21 mouse cellular contexts compared by ENCODE assay signal in the genomic region with DNA sequence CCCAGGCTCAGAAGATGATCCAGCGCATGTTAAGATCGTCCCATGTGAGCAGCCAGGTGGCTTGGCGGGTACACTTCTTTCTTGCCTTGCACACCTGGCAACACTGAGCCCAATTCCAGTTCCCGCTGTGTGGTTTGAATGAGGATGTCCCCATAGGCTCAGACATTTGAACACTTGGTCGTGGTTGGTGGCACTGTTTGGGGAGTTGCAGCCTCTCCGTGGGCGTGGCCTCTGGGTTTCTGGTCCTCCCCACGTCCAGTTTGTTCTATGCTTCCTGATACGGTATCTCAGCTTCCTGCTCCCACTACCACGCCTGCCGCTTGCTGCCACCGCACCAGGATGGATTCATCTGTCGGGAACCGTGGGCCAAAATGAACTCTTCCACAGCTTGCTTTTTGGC. TPM values are rescaled to one million over a fixed set of nuclear protein-coding genes. Genes with fewer than 3 reads are reported as not detected.
DNase-seq lines count a peak whose midpoint lies in the region; ATAC-seq and TF ChIP-seq lines count a peak whose summit lies in the region.
"Had no signal": no experiment of that assay in that cellular context is flagged by ENCODE, and none has a peak within 500 bp of the region (broad histone marks: within the 10 kb centered on the region; RNA-seq: fewer than 3 reads in every experiment).

No protein-coding gene starts in this region.

- 74% methylated on average over 14 of the region's 14 CpGs for WGBS in heart, embryonic 13.5 days
- 67% methylated on average over 14 of the region's 14 CpGs for WGBS in liver, embryonic 11.5 days
- 57% methylated on average over 14 of the region's 14 CpGs for WGBS in liver, postnatal 0 days (ENCODE audit: insufficient replicate concordance)

- H3K4me2 ChIP-seq in heart, embryonic 13.5 days: peak overlapping the region; percentile 91
- H3K4me2 ChIP-seq in liver, embryonic 11.5 days: peak overlapping the region; percentile 91
- H3K4me2 ChIP-seq in liver, postnatal 0 days (ENCODE audit: low read depth, low read length): peak overlapping the region; percentile 82
- H3K4me2 ChIP-seq: forebrain, embryonic 12.5 days; hindbrain, embryonic 13.5 days; limb, embryonic 15.5 days; neural tube, embryonic 15.5 days had no signal

- H3K36me3 ChIP-seq in heart, embryonic 13.5 days: peaks cover 25% of the 10 kb centered on the region
- H3K36me3 ChIP-seq in liver, embryonic 11.5 days (ENCODE audit: control insufficient read depth, insufficient read depth, low read length): peaks cover 7% of the 10 kb centered on the region; the same call in 1 of the 2 replicates
- H3K36me3 ChIP-seq in liver, postnatal 0 days (replicated peaks; ENCODE audit: insufficient read depth, low read length): peaks cover 39% of the 10 kb centered on the region
- H3K36me3 ChIP-seq: hindbrain, embryonic 13.5 days; neural tube, embryonic 15.5 days had no signal

- no peak for ATAC-seq in heart, embryonic 13.5 days (ENCODE audit: extremely low read depth, insufficient number of reproducible peaks, low FRiP score, low TSS enrichment)
- ATAC-seq in liver, embryonic 11.5 days (replicated peaks; ENCODE audit: low FRiP score): no peak
- no peak for ATAC-seq in liver, postnatal 0 days
- ATAC-seq: lung, postnatal 0 days had no signal

- peak overlapping the region; percentile 77 for H3K4me3 ChIP-seq in heart, embryonic 13.5 days
- H3K4me3 ChIP-seq in liver, embryonic 11.5 days (ENCODE audit: low read depth, low read length): peak overlapping the region; percentile 7; the same call in 1 of the 2 replicates
- H3K4me3 ChIP-seq in liver, postnatal 0 days (ENCODE audit: low read depth, low read length): 0 out of 2 replicates have a peak overlapping the region, but pooled peaks have one; percentile 98
- H3K4me3 ChIP-seq: forebrain, embryonic 12.5 days; hindbrain, embryonic 13.5 days; limb, embryonic 15.5 days; midbrain, embryonic 12.5 days; neural tube, embryonic 15.5 days had no signal

- 0 out of 2 replicates have a peak overlapping the region, but pooled peaks have one; percentile 69 for H3K27ac ChIP-seq in heart, embryonic 13.5 days (replicated peaks)
- 0 out of 2 replicates have a peak overlapping the region, but pooled peaks have one; percentile 38 for H3K27ac ChIP-seq in liver, embryonic 11.5 days (ENCODE audit: low read depth, low read length)
- H3K27ac ChIP-seq in liver, postnatal 0 days (ENCODE audit: low read depth): peak overlapping the region; percentile 66
- H3K27ac ChIP-seq: forebrain, embryonic 12.5 days; kidney, postnatal 0 days; limb, embryonic 15.5 days had no signal

- TF ChIP-seq EP300 in liver, postnatal 0 days (IDR thresholded peaks at IDR 0.05; ENCODE audit: low read depth): no peak

- TF ChIP-seq CTCF in liver, postnatal 0 days (IDR thresholded peaks at IDR 0.05; ENCODE audit: low read depth): no peak

- H3K4me1 ChIP-seq in heart, embryonic 13.5 days: peaks cover 44% of the 10 kb centered on the region
- peaks cover 53% of the 10 kb centered on the region for H3K4me1 ChIP-seq in liver, embryonic 11.5 days (replicated peaks; ENCODE audit: control insufficient read depth, insufficient read depth, low read length)
- H3K4me1 ChIP-seq in liver, postnatal 0 days (ENCODE audit: insufficient read depth): peaks cover 34% of the 10 kb centered on the region

- no peaks in the 10 kb centered on the region for H3K27me3 ChIP-seq in heart, embryonic 13.5 days (replicated peaks)
- no peaks in the 10 kb centered on the region for H3K27me3 ChIP-seq in liver, embryonic 11.5 days (replicated peaks; ENCODE audit: control insufficient read depth, insufficient read depth, low read length)
- H3K27me3 ChIP-seq in liver, postnatal 0 days (ENCODE audit: insufficient read depth, low read length): no peaks in the 10 kb centered on the region
- H3K27me3 ChIP-seq: hindbrain, embryonic 13.5 days; limb, embryonic 15.5 days; midbrain, embryonic 12.5 days; neural tube, embryonic 15.5 days had no signal

- H3K9ac ChIP-seq in heart, embryonic 13.5 days: no peak overlapping the region
- no peak overlapping the region for H3K9ac ChIP-seq in liver, embryonic 11.5 days (ENCODE audit: low read depth, low read length)
- no peak overlapping the region for H3K9ac ChIP-seq in liver, postnatal 0 days (replicated peaks)
- H3K9ac ChIP-seq: forebrain, embryonic 12.5 days; limb, embryonic 15.5 days; midbrain, embryonic 12.5 days; neural tube, embryonic 15.5 days had no signal

- H3K9me3 ChIP-seq in heart, embryonic 13.5 days: no peaks in the 10 kb centered on the region
- no peaks in the 10 kb centered on the region for H3K9me3 ChIP-seq in liver, embryonic 11.5 days (ENCODE audit: control insufficient read depth, low read length)
- H3K9me3 ChIP-seq in liver, postnatal 0 days (ENCODE audit: low read length): no peaks in the 10 kb centered on the region
- H3K9me3 ChIP-seq: forebrain, embryonic 12.5 days; hindbrain, embryonic 13.5 days; limb, embryonic 15.5 days; midbrain, embryonic 12.5 days; neural tube, embryonic 15.5 days had no signal

- DNase-seq in heart, adult 8-10 months (ENCODE audit: low spot score): no peak
- DNase-seq in ZHBTc4 (ENCODE audit: low read depth, low spot score): peak; percentile 67
- no peak for DNase-seq in liver, embryonic 11.5 days (ENCODE audit: low spot score)
- DNase-seq in liver, postnatal 0 days: peak; percentile 66
- DNase-seq in cerebellum, adult 9-11 months: no peak
- DNase-seq in right cerebral cortex, adult 18-20 months: no peak
- DNase-seq in frontal cortex, postnatal 36 days (ENCODE audit: low spot score in 2 of 2): no peak
- DNase-seq: adrenal gland, postnatal 36 days; cerebellum, adult 11 months; gastrocnemius, postnatal 10 days; heart, adult 11 months; kidney, adult 2 months; left cerebral cortex, postnatal 4 days had no signal

RNA-seq across cellular contexts. Expression of gene Fam210b, which starts 4.4 kb away (rescaled TPM):
- 17.4 and 19.2 TPM in 2 replicates for polyA plus RNA-seq in heart, embryonic 13.5 days (2015; fragmentation: Nextera tagmentation; extraction: Ambion mirVana)
- total RNA-seq in heart, adult 8-10 months (2022): 1 to 10 TPM; 5.0 to 7.1 (median 5.9) TPM
- 56.2 and 63.7 TPM in 2 replicates for polyA plus RNA-seq in liver, embryonic 11.5 days (2014; fragmentation: Nextera tagmentation; extraction: Ambion mirVana)
- polyA plus RNA-seq in liver, postnatal 0 days (2015; fragmentation: Nextera tagmentation; extraction: Ambion mirVana): 67.0 and 81.2 TPM in 2 replicates

RNA-seq across cellular contexts. Expression of gene Aurka, which starts 20.6 kb away (rescaled TPM):
- polyA plus RNA-seq in heart, embryonic 13.5 days (2015; fragmentation: Nextera tagmentation; extraction: Ambion mirVana): 86.6 and 98.3 TPM in 2 replicates
- 1 to 10 TPM in 2 of 4 experiments, under 1 TPM in 2; 0.53 to 1.6 (median 0.83) TPM for total RNA-seq in heart, adult 8-10 months (2022)
- 190 and 215 TPM in 2 replicates for polyA plus RNA-seq in liver, embryonic 11.5 days (2014; fragmentation: Nextera tagmentation; extraction: Ambion mirVana)
- polyA plus RNA-seq in liver, postnatal 0 days (2015; fragmentation: Nextera tagmentation; extraction: Ambion mirVana): 41.4 and 45.4 TPM in 2 replicates

RNA-seq across cellular contexts. Expression of gene Cstf1, which starts 20.7 kb away (rescaled TPM):
- 27.5 and 28.0 TPM in 2 replicates for polyA plus RNA-seq in heart, embryonic 13.5 days (2015; fragmentation: Nextera tagmentation; extraction: Ambion mirVana)
- total RNA-seq in heart, adult 8-10 months (2022): 10 to 100 TPM; 15.6 to 18.9 (median 17.9) TPM
- polyA plus RNA-seq in liver, embryonic 11.5 days (2014; fragmentation: Nextera tagmentation; extraction: Ambion mirVana): 50.5 and 57.8 TPM in 2 replicates
- polyA plus RNA-seq in liver, postnatal 0 days (2015; fragmentation: Nextera tagmentation; extraction: Ambion mirVana): 16.2 and 17.1 TPM in 2 replicates

RNA-seq across cellular contexts. Expression of gene Cass4, which starts 43.8 kb away (rescaled TPM):
- 0.20 and 0.45 TPM in 2 replicates for polyA plus RNA-seq in heart, embryonic 13.5 days (2015; fragmentation: Nextera tagmentation; extraction: Ambion mirVana)
- total RNA-seq in heart, adult 8-10 months (2022): under 1 TPM; 0.09 to 0.53 (median 0.35) TPM
- polyA plus RNA-seq in liver, embryonic 11.5 days (2014; fragmentation: Nextera tagmentation; extraction: Ambion mirVana): 1.1 and 1.5 TPM in 2 replicates
- 0.59 and 0.72 TPM in 2 replicates for polyA plus RNA-seq in liver, postnatal 0 days (2015; fragmentation: Nextera tagmentation; extraction: Ambion mirVana)

Comparison
In these comparisons a context has a peak if more than half of its experiments do, and no peak if none do; other contexts are left out.
1. DNase-seq: peak in ZHBTc4 (single experiment) and liver, postnatal 0 days (single experiment); none in heart, adult 8-10 months (single experiment), liver, embryonic 11.5 days (single experiment), cerebellum, adult 9-11 months (single experiment), right cerebral cortex, adult 18-20 months (single experiment) and frontal cortex, postnatal 36 days (0 of 2).
2. H3K4me3 ChIP-seq: peak in every context shown above with its lines; median percentile 98 in liver, postnatal 0 days; 77 in heart, embryonic 13.5 days; 7 in liver, embryonic 11.5 days.
3. Peak in every context shown above with its lines, with median percentiles within 50 percentile points of each other: H3K27ac ChIP-seq and H3K4me2 ChIP-seq.